Mouse (Mus musculus): ENCODE data around the gene Zfyve16.

Zfyve16 gene

GRCm38 (mm10) chr13:92464698-92465097 is 66.0 kb downstream of the Zfyve16 start:
- no peak for DNase-seq

DNA sequence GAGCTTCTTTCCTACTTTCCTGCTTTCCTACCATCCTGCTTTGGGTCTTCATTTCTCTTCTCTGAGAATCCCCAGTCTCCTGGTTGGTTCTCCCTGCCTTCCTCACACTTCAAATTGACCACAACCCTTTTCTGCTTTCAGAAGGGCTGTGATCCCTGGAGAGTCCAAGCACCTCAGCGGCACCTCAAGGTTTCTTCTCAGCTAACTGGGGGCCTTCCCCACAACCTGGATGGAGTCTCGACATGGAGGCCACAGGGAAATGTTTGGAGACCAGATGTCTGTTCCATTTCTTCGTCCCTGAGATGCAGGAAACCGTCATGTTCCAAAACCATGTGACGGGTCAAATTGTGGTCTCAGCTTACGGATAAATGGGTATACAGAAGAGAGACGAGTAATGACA is 83.8 kb downstream of the Zfyve16 start:
- no peak for DNase-seq

- DNase-seq: no peak
These were observed 90.4 kb downstream of the Zfyve16 start for GRCm38 (mm10) chr13:92440286-92440685.

DNA sequence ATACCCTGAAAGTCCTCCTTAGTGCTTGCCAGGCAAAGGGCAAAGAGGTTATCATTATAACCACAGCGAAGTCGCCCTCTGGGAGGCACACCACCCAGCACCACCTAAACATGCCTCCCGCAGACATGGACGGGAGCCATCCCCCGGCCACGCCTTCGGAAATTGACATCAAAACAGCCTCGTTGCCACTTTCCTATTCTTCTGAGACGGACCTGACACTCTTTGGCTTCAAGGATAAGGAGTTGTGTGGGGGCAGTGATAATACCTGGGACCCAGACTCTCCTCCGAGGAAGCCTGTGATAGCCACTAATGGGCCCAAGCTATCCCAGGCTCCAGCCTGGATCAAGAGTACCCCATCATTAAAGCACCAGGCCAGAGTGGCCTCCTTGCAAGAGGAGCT is 92.0 kb downstream of the Zfyve16 start:
- DNase-seq: no peak

Data from cerebellum, postnatal 25 days (tissue).